Mouse (Mus musculus) ES-E14 (cell line): ENCODE results near the gene Plxdc1.

ENCODE experiments used
- CHD2 ChIP-seq: IDR thresholded peaks from 2 replicates; pipeline ENCODE4 v1.6.1; 2014; ENCODE audit warnings: mild to moderate bottlenecking, low read depth, low read length, inconsistent platforms
- HCFC1 ChIP-seq: IDR thresholded peaks from 2 replicates; pipeline ENCODE4 v1.6.1; 2012; ENCODE audit warnings: low read length, inconsistent platforms, borderline replicate concordance; ENCODE audit not compliant: insufficient read depth
- MAFK ChIP-seq: IDR thresholded peaks from 2 replicates; pipeline ENCODE4 v1.6.1; 2014; ENCODE audit warnings: mild to moderate bottlenecking, low read depth, low read length, inconsistent platforms; ENCODE audit not compliant: insufficient read depth
- ZC3H11A ChIP-seq: IDR thresholded peaks from 2 replicates; pipeline ENCODE4 v1.6.1; 2012; ENCODE audit warnings: low read depth, mild to moderate bottlenecking, inconsistent platforms, low read length, borderline replicate concordance
- ZNF384 ChIP-seq: IDR thresholded peaks from 2 replicates; pipeline ENCODE4 v1.6.1; 2012; ENCODE audit warnings: low read depth, low read length, inconsistent platforms

GRCm38 (mm10) chr11:97937469-97938105 is 48.7 kb downstream of the Plxdc1 start:
- TF ChIP-seq CHD2, result no peak
- TF ChIP-seq ZNF384, result no peak
- no peak for TF ChIP-seq ZC3H11A
- TF ChIP-seq HCFC1, result no peak
- no peak for TF ChIP-seq MAFK
